Mouse (Mus musculus): ENCODE measurements around the gene Tmem221.

GRCm38 (mm10) chr8:71566501-71566900, 7.8 kb upstream of the Tmem221 start, which contains the start of gene Nxnl1:
- TF ChIP-seq POLR2A (IDR thresholded peaks at IDR 0.05; ENCODE audit: borderline replicate concordance, low read depth, low read length) (no peak), CTCF (IDR thresholded peaks at IDR 0.05; ENCODE audit: low read depth, low read length) (no peak)
